Mouse (Mus musculus) MEL (cell line): ENCODE measurements around the gene Cachd1.

Source experiments
- CHD2 ChIP-seq: IDR thresholded peaks from 2 replicates; pipeline ENCODE4 v1.6.1; 2011; ENCODE audit warnings: low read length, improper control_type of control experiment
- CTCF ChIP-seq, 3 experiments: IDR thresholded peaks in 2 of 3; conservative IDR thresholded peaks in 1 of 3; 2 replicates each; pipeline ENCODE4 v1.5.1; 2011 to 2012; ENCODE audit warnings: low read length in 3 of 3, low read depth in 2 of 3, mild to moderate bottlenecking in 2 of 3, improper control_type of control experiment in 1 of 3, inconsistent platforms in 1 of 3, mixed read lengths in 1 of 3, moderate library complexity in 1 of 3; ENCODE audit not compliant: control insufficient read depth in 1 of 3, insufficient read depth in 1 of 3, poor library complexity in 1 of 3, severe bottlenecking in 1 of 3
- ELF1 ChIP-seq: IDR thresholded peaks from 2 replicates; pipeline ENCODE4 v1.6.1; 2014; ENCODE audit warnings: low read depth, mild to moderate bottlenecking, inconsistent platforms, low read length, improper control_type of control experiment, moderate library complexity
- GATA1 ChIP-seq: IDR thresholded peaks from 2 replicates; pipeline ENCODE4 v1.6.1; 2011; ENCODE audit warnings: low read depth, low read length, improper control_type of control experiment
- HCFC1 ChIP-seq: IDR thresholded peaks from 2 replicates; pipeline ENCODE4 v1.6.1; 2012; ENCODE audit warnings: low read depth, mild to moderate bottlenecking, inconsistent platforms, low read length, improper control_type of control experiment, moderate library complexity
- MAX ChIP-seq: IDR thresholded peaks from 2 replicates; pipeline ENCODE4 v1.6.1; 2011; ENCODE audit warnings: low read length, improper control_type of control experiment
- MAZ ChIP-seq: IDR thresholded peaks from 2 replicates; pipeline ENCODE4 v1.6.1; 2012; ENCODE audit warnings: low read depth, mild to moderate bottlenecking, inconsistent platforms, low read length, improper control_type of control experiment
- POLR2A ChIP-seq, 2 experiments: IDR thresholded peaks; 2 replicates each; pipeline ENCODE4 v1.6.1; 2011 to 2012; ENCODE audit warnings: low read length in 2 of 2, mild to moderate bottlenecking in 2 of 2, control low read depth in 1 of 2, improper control_type of control experiment in 1 of 2, low read depth in 1 of 2, moderate library complexity in 1 of 2; ENCODE audit not compliant: control insufficient read depth in 1 of 2, insufficient read depth in 1 of 2, poor library complexity in 1 of 2
- POLR2AphosphoS2 ChIP-seq: IDR thresholded peaks from 2 replicates; pipeline ENCODE4 v1.6.1; 2011; ENCODE audit warnings: low read length, improper control_type of control experiment
- UBTF ChIP-seq: IDR thresholded peaks from 2 replicates; pipeline ENCODE4 v1.6.1; 2012; ENCODE audit warnings: low read depth, mild to moderate bottlenecking, inconsistent platforms, low read length, improper control_type of control experiment, moderate library complexity, borderline replicate concordance; ENCODE audit not compliant: insufficient read depth
- USF1 ChIP-seq: IDR thresholded peaks from 2 replicates; pipeline ENCODE4 v1.6.1; 2014; ENCODE audit warnings: low read depth, mild to moderate bottlenecking, inconsistent platforms, low read length, improper control_type of control experiment, moderate library complexity
- ZC3H11A ChIP-seq: IDR thresholded peaks from 2 replicates; pipeline ENCODE4 v1.6.1; 2012; ENCODE audit warnings: low read depth, mild to moderate bottlenecking, inconsistent platforms, low read length, improper control_type of control experiment
- ZNF384 ChIP-seq: IDR thresholded peaks from 2 replicates; pipeline ENCODE4 v1.6.1; 2012; ENCODE audit warnings: low read depth, mild to moderate bottlenecking, inconsistent platforms, low read length, improper control_type of control experiment

- TF ChIP-seq POLR2A (IDR thresholded peaks at IDR 0.05; ENCODE audit: control insufficient read depth in 1 of 2, insufficient read depth in 1 of 2, low read depth in 1 of 2, low read length in 2 of 2, poor library complexity in 1 of 2), result no peak
- no peak for TF ChIP-seq CTCF (IDR thresholded peaks at IDR 0.05 in 2 of 3, conservative IDR thresholded peaks at IDR 0.05 in 1 of 3; ENCODE audit: control insufficient read depth in 1 of 3, insufficient read depth in 1 of 3, low read depth in 2 of 3, low read length in 3 of 3, poor library complexity in 1 of 3, severe bottlenecking in 1 of 3)
- no peak for TF ChIP-seq UBTF
- no peak for TF ChIP-seq ELF1
- TF ChIP-seq GATA1, result no peak
- TF ChIP-seq MAZ, result no peak
- TF ChIP-seq ZNF384, result no peak
- no peak for TF ChIP-seq MAX
- TF ChIP-seq USF1, result no peak
- no peak for TF ChIP-seq POLR2AphosphoS2
- no peak for TF ChIP-seq HCFC1
- no peak for TF ChIP-seq CHD2
- no peak for TF ChIP-seq ZC3H11A
Measured at GRCm38 (mm10) chr4:100885793-100886742, 109.6 kb downstream of the Cachd1 start.
